ENCODE assay signal across 8 mouse cellular contexts in the genomic region with DNA sequence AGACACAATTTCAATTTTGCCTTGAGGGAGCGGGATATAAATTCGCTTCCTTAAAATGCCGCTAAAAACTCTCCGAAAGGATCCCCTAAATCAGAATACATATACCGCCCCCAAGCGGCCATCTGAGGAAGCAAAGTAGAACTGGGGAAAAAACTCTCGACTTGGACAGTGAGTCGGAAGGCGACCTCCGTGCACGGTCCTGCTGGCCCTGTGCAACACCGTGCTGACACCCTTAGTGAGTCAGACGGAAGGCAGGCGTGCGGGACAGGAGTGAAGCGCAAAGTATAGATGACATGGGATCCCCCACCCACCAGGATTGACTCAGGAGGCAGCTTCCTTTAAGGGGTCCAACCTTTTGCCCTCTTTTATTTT. TPM values are rescaled to one million over a fixed set of nuclear protein-coding genes. Genes with fewer than 3 reads are reported as not detected.
DNase-seq lines count a peak whose midpoint lies in the region; ATAC-seq lines count a peak whose summit lies in the region.

No protein-coding gene starts in this region.

- DNase-seq in adrenal gland, adult (ENCODE audit: inconsistent age in 2 of 2, low spot score in 1 of 2): peak; percentile 82 to 96
- DNase-seq in embryo, embryonic 10 days (ENCODE audit: low spot score): peak; percentile 90
- DNase-seq in gastrocnemius, postnatal 10 days: peak; percentile 87
- peak; percentile 62 for DNase-seq in induced T-regulatory cell, adult 2 months (ENCODE audit: low read depth)
- DNase-seq in left cerebral cortex, postnatal 10 days (ENCODE audit: extremely low spot score in 1 of 2, low spot score in 2 of 2): peak; percentile 84 to 89
- DNase-seq in right cerebral cortex, postnatal 10 days (ENCODE audit: low spot score in 2 of 2): peak; percentile 88 to 93
- peak; percentile 89 for DNase-seq in urinary bladder, postnatal 14 days (ENCODE audit: low spot score)

- peak; percentile 83 for ATAC-seq in megakaryocyte progenitor cell, adult 5-6 weeks (replicated peaks; ENCODE audit: poor library complexity)

- intact Hi-C loops in left cerebral cortex, postnatal 10 days (cut with DNase I): loop anchor here (2.0 to 10.0 kb wide), 4 partner anchors 126 to 656 kb away; no protein-coding TSS in a partner anchor

RNA-seq across cellular contexts. Expression of gene Thbs1, which starts 0.6 kb away (rescaled TPM):
- total RNA-seq in gastrocnemius, postnatal 10 days (2021): 10 to 100 TPM; 25.1 to 38.4 TPM
- 1 to 10 TPM; 6.7 to 6.8 TPM for total RNA-seq in left cerebral cortex, postnatal 10 days (2021)
- total RNA-seq in megakaryocyte progenitor cell, adult 5-6 weeks (2015): 2.3 and 3.7 TPM in 2 replicates
- total RNA-seq in megakaryocyte progenitor cell, adult 5-6 weeks (2017): 1.4 and 2.8 TPM in 2 replicates

Comparison
In these comparisons a context has a peak if more than half of its experiments do, and no peak if none do; other contexts are left out.
1. Peak in every context shown above with its lines: DNase-seq and ATAC-seq.